Mouse (Mus musculus): Measurements from ENCODE around the gene Prrc2b.

- TF ChIP-seq CTCF (IDR thresholded peaks at IDR 0.05; ENCODE audit: control insufficient read depth, insufficient read depth, insufficient replicate concordance, low read depth, low read length) (no peak), POLR2A (IDR thresholded peaks at IDR 0.05; ENCODE audit: control insufficient read depth, low read depth, low read length) (no peak)
Observed at GRCm38 (mm10) chr2:32103557-32103956, 47.3 kb upstream of the Prrc2b start.

Data from testis, adult 2 months (tissue).